10 mouse cellular contexts compared by ENCODE assay signal in the genomic region with DNA sequence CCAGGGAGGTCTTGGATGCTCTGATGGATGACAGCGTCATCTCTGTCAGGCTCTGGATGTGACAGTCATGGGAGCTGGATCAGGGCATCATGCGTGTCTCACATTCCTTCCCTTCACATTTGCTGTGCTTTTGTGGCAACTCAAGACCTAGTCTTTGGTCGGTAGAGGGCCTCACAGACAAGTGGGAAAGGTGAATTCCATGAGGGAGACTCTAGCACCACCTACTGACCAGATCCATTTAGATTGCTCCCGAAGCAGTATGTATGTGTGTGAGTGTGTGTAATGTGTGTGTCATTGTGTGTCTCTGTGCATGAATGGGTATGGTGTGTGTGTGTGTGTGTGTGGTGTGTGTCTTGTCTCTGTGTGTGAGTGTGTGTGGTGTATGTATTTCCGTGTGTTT. TPM values are rescaled to one million over a fixed set of nuclear protein-coding genes. Genes with fewer than 3 reads are reported as not detected.
A peak's percentile ranks its signal among the peaks of the same experiment; 100 is the strongest.
DNase-seq lines count a peak whose midpoint lies in the region; ATAC-seq and TF ChIP-seq lines count a peak whose summit lies in the region.
"Had no signal": no experiment of that assay in that cellular context is flagged by ENCODE, and none has a peak within 500 bp of the region (broad histone marks: within the 10 kb centered on the region; RNA-seq: fewer than 3 reads in every experiment).

No protein-coding gene starts in this region.

- H3K4me3 ChIP-seq in midbrain, embryonic 11.5 days (ENCODE audit: low read depth, low read length) = no peak overlapping the region
- H3K4me3 ChIP-seq in midbrain, embryonic 10.5 days = no peak overlapping the region
- H3K4me3 ChIP-seq in bone marrow macrophage, adult 2 months (ENCODE audit: insufficient read depth, low read length) = no peak overlapping the region
- no peak overlapping the region for H3K4me3 ChIP-seq in forebrain, embryonic 15.5 days
- no peak overlapping the region for H3K4me3 ChIP-seq in intestine, postnatal 0 days (ENCODE audit: low read depth, low read length)
- H3K4me3 ChIP-seq: embryonic facial prominence, embryonic 13.5 days had no signal

- no peak overlapping the region for H3K27ac ChIP-seq in midbrain, embryonic 11.5 days (ENCODE audit: low read depth, low read length)
- H3K27ac ChIP-seq in midbrain, embryonic 10.5 days (replicated peaks) = no peak overlapping the region
- no peak overlapping the region for H3K27ac ChIP-seq in bone marrow macrophage, adult 2 months (ENCODE audit: insufficient read depth, low read depth, low read length)
- H3K27ac ChIP-seq in forebrain, embryonic 15.5 days (replicated peaks) = no peak overlapping the region
- no peak overlapping the region for H3K27ac ChIP-seq in intestine, postnatal 0 days (ENCODE audit: low read depth, low read length)
- H3K27ac ChIP-seq: embryonic facial prominence, embryonic 13.5 days had no signal

- peaks cover 7% of the 10 kb centered on the region; the same call in 1 of the 2 replicates for H3K36me3 ChIP-seq in midbrain, embryonic 11.5 days (ENCODE audit: control insufficient read depth, insufficient read depth, low read length)
- H3K36me3 ChIP-seq in midbrain, embryonic 10.5 days = peaks cover 93% of the 10 kb centered on the region
- no peaks in the 10 kb centered on the region for H3K36me3 ChIP-seq in forebrain, embryonic 15.5 days
- H3K36me3 ChIP-seq in intestine, postnatal 0 days (ENCODE audit: control insufficient read depth, insufficient read depth) = peaks cover 38% of the 10 kb centered on the region

- H3K4me2 ChIP-seq in midbrain, embryonic 11.5 days = no peak overlapping the region
- H3K4me2 ChIP-seq in forebrain, embryonic 15.5 days (replicated peaks) = no peak overlapping the region
- H3K4me2 ChIP-seq in intestine, postnatal 0 days (replicated peaks; ENCODE audit: low read depth) = no peak overlapping the region
- H3K4me2 ChIP-seq: embryonic facial prominence, embryonic 13.5 days had no signal

- no peaks in the 10 kb centered on the region for H3K9me3 ChIP-seq in midbrain, embryonic 11.5 days (ENCODE audit: control insufficient read depth, low read length)
- H3K9me3 ChIP-seq in midbrain, embryonic 10.5 days (replicated peaks) = no peaks in the 10 kb centered on the region
- no peaks in the 10 kb centered on the region for H3K9me3 ChIP-seq in forebrain, embryonic 15.5 days
- no peaks in the 10 kb centered on the region for H3K9me3 ChIP-seq in intestine, postnatal 0 days (ENCODE audit: control insufficient read depth)
- H3K9me3 ChIP-seq: embryonic facial prominence, embryonic 13.5 days had no signal

- peak; percentile 89 for DNase-seq in midbrain, embryonic 11.5 days (ENCODE audit: low spot score, missing footprints)
- no peak for DNase-seq in midbrain, embryonic 10.5 days (ENCODE audit: low spot score)
- peak; percentile 30 to 86 for DNase-seq in left cerebral cortex, adult 9 months (ENCODE audit: low spot score in 2 of 2)
- peak; percentile 74 for DNase-seq in right cerebral cortex, adult 18-20 months

- no peaks in the 10 kb centered on the region for H3K27me3 ChIP-seq in midbrain, embryonic 11.5 days (ENCODE audit: control insufficient read depth, insufficient read depth, low read length)
- H3K27me3 ChIP-seq in midbrain, embryonic 10.5 days (ENCODE audit: low read depth, poor library complexity, severe bottlenecking) = no peaks in the 10 kb centered on the region
- H3K27me3 ChIP-seq in forebrain, embryonic 15.5 days = no peaks in the 10 kb centered on the region
- no peaks in the 10 kb centered on the region for H3K27me3 ChIP-seq in intestine, postnatal 0 days (replicated peaks; ENCODE audit: control insufficient read depth, insufficient read depth, low read length)
- H3K27me3 ChIP-seq: embryonic facial prominence, embryonic 13.5 days had no signal

- no peak overlapping the region for H3K9ac ChIP-seq in midbrain, embryonic 11.5 days (ENCODE audit: low read length)
- no peak overlapping the region for H3K9ac ChIP-seq in forebrain, embryonic 15.5 days (replicated peaks)
- H3K9ac ChIP-seq in intestine, postnatal 0 days (ENCODE audit: low read depth, low read length) = no peak overlapping the region
- H3K9ac ChIP-seq: embryonic facial prominence, embryonic 13.5 days had no signal

- no peaks in the 10 kb centered on the region for H3K4me1 ChIP-seq in midbrain, embryonic 11.5 days (ENCODE audit: control insufficient read depth, insufficient read depth, low read length)
- H3K4me1 ChIP-seq in midbrain, embryonic 10.5 days = no peaks in the 10 kb centered on the region
- H3K4me1 ChIP-seq in bone marrow macrophage, adult 2 months (ENCODE audit: control insufficient read depth, insufficient read depth, low read length) = peaks cover 2% of the 10 kb centered on the region; the same call in 1 of the 2 replicates
- H3K4me1 ChIP-seq in forebrain, embryonic 15.5 days = no peaks in the 10 kb centered on the region
- no peaks in the 10 kb centered on the region for H3K4me1 ChIP-seq in intestine, postnatal 0 days (replicated peaks; ENCODE audit: control insufficient read depth, insufficient read depth, low read length)

- 53% methylated on average over 5 of the region's 5 CpGs for WGBS in midbrain, embryonic 11.5 days
- WGBS in midbrain, embryonic 10.5 days = 58% methylated on average over 5 of the region's 5 CpGs
- 41% methylated on average over 5 of the region's 5 CpGs for WGBS in forebrain, embryonic 15.5 days
- 50% methylated on average over 5 of the region's 5 CpGs for WGBS in intestine, postnatal 0 days

- TF ChIP-seq POLR2A in bone marrow macrophage, adult 2 months (IDR thresholded peaks at IDR 0.05; ENCODE audit: borderline replicate concordance, low read depth, low read length) = no peak

- ATAC-seq in midbrain, embryonic 11.5 days (ENCODE audit: low FRiP score) = 0 out of 2 replicates have a peak, but pooled peaks have one; percentile 30
- peak; percentile 35; the same call in 1 of the 2 replicates for ATAC-seq in forebrain, embryonic 15.5 days (replicated peaks)
- ATAC-seq in intestine, postnatal 0 days = 0 out of 2 replicates have a peak, but pooled peaks have one; percentile 17
- no peak for ATAC-seq in megakaryocyte-erythroid progenitor cell, adult 5-6 weeks (replicated peaks; ENCODE audit: low FRiP score, low TSS enrichment, poor library complexity, severe bottlenecking)

- peak; percentile 22; the same call in 1 of the 2 replicates for TF ChIP-seq CTCF in bone marrow macrophage, adult 2 months (IDR thresholded peaks at IDR 0.05; ENCODE audit: low read depth, low read length)
- TF ChIP-seq CTCF in intestine, postnatal 0 days (IDR thresholded peaks at IDR 0.05; ENCODE audit: low read depth) = peak; percentile 100

RNA-seq across cellular contexts. Expression of a gene that starts 43.5 kb away (rescaled TPM):
- 153 and 165 TPM in 2 replicates for polyA plus RNA-seq in midbrain, embryonic 11.5 days (2014; fragmentation: Nextera tagmentation; extraction: Ambion mirVana)
- polyA plus RNA-seq in midbrain, embryonic 10.5 days (2016; fragmentation: Nextera tagmentation; extraction: Ambion mirVana) = 162 and 179 TPM in 2 replicates
- polyA plus RNA-seq in bone marrow macrophage, adult 2 months (2012; ENCODE audit: insufficient read depth, insufficient read length, missing spikeins) = not detected in 2 replicates
- polyA plus RNA-seq in forebrain, embryonic 15.5 days (2015; fragmentation: Nextera tagmentation; extraction: Ambion mirVana) = 47.0 and 47.4 TPM in 2 replicates
- 90.5 and 97.9 TPM in 2 replicates for polyA plus RNA-seq in intestine, postnatal 0 days (2015; fragmentation: Nextera tagmentation; extraction: Ambion mirVana)
- total RNA-seq in megakaryocyte-erythroid progenitor cell, adult 5-6 weeks (2014; fragmentation: Nextera tagmentation) = not detected in 2 replicates
- total RNA-seq in megakaryocyte-erythroid progenitor cell, adult 5-6 weeks (2017) = not detected in 2 replicates
- total RNA-seq: neutrophil, adult 5-6 weeks had no signal

Comparison
In these comparisons a context has a peak if more than half of its experiments do, and no peak if none do; other contexts are left out.
1. RNA of a gene that starts 43.5 kb away (polyA plus RNA-seq): 153 to 165 TPM in midbrain, embryonic 11.5 days, 162 to 179 TPM in midbrain, embryonic 10.5 days, 90.5 to 97.9 TPM in intestine, postnatal 0 days and 47.0 to 47.4 TPM in forebrain, embryonic 15.5 days; not detected in bone marrow macrophage, adult 2 months; every median in the first group is over 10 times any median in the second.